7 mouse cellular contexts compared by ENCODE assay signal in the genomic region with DNA sequence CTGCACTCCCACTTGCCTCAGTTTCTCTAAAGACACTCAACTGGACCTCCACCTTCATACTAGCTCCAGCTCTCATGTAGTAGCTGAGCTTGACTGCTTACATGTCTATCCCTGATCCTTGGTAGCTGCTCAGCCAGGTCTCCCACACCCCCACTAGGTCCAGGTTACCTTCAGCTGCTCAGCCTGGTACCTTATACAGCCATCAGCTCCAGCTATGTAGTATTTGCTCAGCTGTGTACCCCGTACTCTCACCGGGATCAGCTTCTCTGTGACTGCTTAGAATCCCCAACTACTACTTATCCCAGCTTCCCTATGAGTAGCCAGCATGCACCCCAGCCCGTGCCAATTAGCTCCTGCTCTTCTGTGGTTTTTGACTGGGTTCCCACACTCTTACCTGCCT.
DNase-seq lines count a peak whose midpoint lies in the region; ATAC-seq lines count a peak whose summit lies in the region.
"Not testable (repeated sequence)": the region's sequence is repeated elsewhere in the genome, so short reads cannot be mapped to it uniquely, and the experiment has no call there.

No protein-coding gene starts in this region.

- ATAC-seq in intestine, embryonic 16.5 days, result peak; percentile 63; the same call in 1 of the 2 replicates
- ATAC-seq in lung, embryonic 15.5 days (ENCODE audit: borderline replicate concordance, extremely low read depth, low FRiP score, low TSS enrichment), result peak; percentile 40; the same call in 1 of the 2 replicates
- peak; percentile 68 for ATAC-seq in stomach, embryonic 15.5 days (ENCODE audit: insufficient read depth, low FRiP score, low read depth)

- H3K27me3 ChIP-seq in heart, embryonic 10.5 days (ENCODE audit: insufficient read depth, poor library complexity, severe bottlenecking); intestine, embryonic 16.5 days (replicated peaks; ENCODE audit: control insufficient read depth, insufficient read depth, low read length); lung, embryonic 15.5 days; stomach, embryonic 15.5 days (replicated peaks): not testable (repeated sequence)

- not testable (repeated sequence) for H3K4me3 ChIP-seq in heart, embryonic 10.5 days; intestine, embryonic 16.5 days (ENCODE audit: low read length); lung, embryonic 15.5 days; stomach, embryonic 15.5 days (replicated peaks)

- peak; percentile 0 for DNase-seq in gastrocnemius, postnatal 10 days
- peak; percentile 36 for DNase-seq in heart, embryonic 10.5 days (ENCODE audit: low spot score)
- DNase-seq in spleen, postnatal 4 days (ENCODE audit: low spot score in 2 of 2), result peak; percentile 7 to 25
- peak; percentile 9 for DNase-seq in testis, postnatal 10 days (ENCODE audit: low spot score)

- not testable (repeated sequence) for H3K27ac ChIP-seq in heart, embryonic 10.5 days; intestine, embryonic 16.5 days (ENCODE audit: low read length)
- H3K27ac ChIP-seq in lung, embryonic 15.5 days, result peak overlapping the region; percentile 63
- peak overlapping the region; percentile 26; the same call in 1 of the 2 replicates for H3K27ac ChIP-seq in stomach, embryonic 15.5 days

- H3K9me3 ChIP-seq in heart, embryonic 10.5 days; intestine, embryonic 16.5 days (ENCODE audit: control insufficient read depth, low read length); lung, embryonic 15.5 days; stomach, embryonic 15.5 days: not testable (repeated sequence)

- not testable (repeated sequence) for H3K9ac ChIP-seq in intestine, embryonic 16.5 days (ENCODE audit: low read depth, low read length); lung, embryonic 15.5 days; stomach, embryonic 15.5 days

- H3K4me1 ChIP-seq in heart, embryonic 10.5 days; intestine, embryonic 16.5 days (ENCODE audit: control insufficient read depth, insufficient read depth, low read length); lung, embryonic 15.5 days; stomach, embryonic 15.5 days: not testable (repeated sequence)

- WGBS in heart, embryonic 10.5 days, result 78% methylated on average over 3 of the region's 3 CpGs
- WGBS in intestine, embryonic 16.5 days, result 66% methylated on average over 3 of the region's 3 CpGs
- 49% methylated on average over 3 of the region's 3 CpGs for WGBS in lung, embryonic 15.5 days
- 52% methylated on average over 3 of the region's 3 CpGs for WGBS in stomach, embryonic 15.5 days

- not testable (repeated sequence) for H3K4me2 ChIP-seq in intestine, embryonic 16.5 days (ENCODE audit: low read depth, low read length); lung, embryonic 15.5 days; stomach, embryonic 15.5 days

- H3K36me3 ChIP-seq in heart, embryonic 10.5 days; intestine, embryonic 16.5 days (ENCODE audit: control insufficient read depth, insufficient read depth, low read length); lung, embryonic 15.5 days; stomach, embryonic 15.5 days: not testable (repeated sequence)
